Mouse (Mus musculus) myocyte (in vitro differentiated cells): ENCODE data around the gene Arntl.

Source experiments
- CEBPB ChIP-seq: IDR thresholded peaks from 2 replicates; pipeline ENCODE4 v1.6.1; 2011; ENCODE audit warnings: mild to moderate bottlenecking, moderate library complexity; ENCODE audit not compliant: poor library complexity, insufficient read depth, severe bottlenecking
- MAX ChIP-seq: IDR thresholded peaks from one replicate; pipeline ENCODE4 v1.6.1; 2011; ENCODE audit warnings: low read depth, mild to moderate bottlenecking, control low read depth
- MYOD1 ChIP-seq, 3 experiments: IDR thresholded peaks; one replicate each; pipeline ENCODE4 v1.6.1; 2011; ENCODE audit warnings: control low read depth in 2 of 3, low read depth in 2 of 3, mild to moderate bottlenecking in 2 of 3, moderate library complexity in 1 of 3; ENCODE audit not compliant: insufficient read length in 2 of 3, control insufficient read depth in 1 of 3
- POLR2A ChIP-seq: IDR thresholded peaks from one replicate; pipeline ENCODE4 v1.6.1; 2011; ENCODE audit warnings: low read depth, mild to moderate bottlenecking, control low read depth, moderate library complexity; ENCODE audit not compliant: insufficient read length
- POLR2AphosphoS2 ChIP-seq: IDR thresholded peaks from one replicate; pipeline ENCODE4 v1.6.1; 2011; ENCODE audit warnings: low read depth, control low read depth; ENCODE audit not compliant: insufficient read length
- TCF12 ChIP-seq: IDR thresholded peaks from one replicate; pipeline ENCODE4 v1.6.1; 2011; ENCODE audit warnings: mild to moderate bottlenecking, control low read depth; ENCODE audit not compliant: poor library complexity, insufficient read depth, severe bottlenecking
- TCF3 ChIP-seq: IDR thresholded peaks from one replicate; pipeline ENCODE4 v1.6.1; 2011; ENCODE audit warnings: low read depth, control low read depth; ENCODE audit not compliant: insufficient read length
- USF1 ChIP-seq: IDR thresholded peaks from one replicate; pipeline ENCODE4 v1.6.1; 2011; ENCODE audit warnings: low read depth, mild to moderate bottlenecking, control low read depth, moderate library complexity

DNA sequence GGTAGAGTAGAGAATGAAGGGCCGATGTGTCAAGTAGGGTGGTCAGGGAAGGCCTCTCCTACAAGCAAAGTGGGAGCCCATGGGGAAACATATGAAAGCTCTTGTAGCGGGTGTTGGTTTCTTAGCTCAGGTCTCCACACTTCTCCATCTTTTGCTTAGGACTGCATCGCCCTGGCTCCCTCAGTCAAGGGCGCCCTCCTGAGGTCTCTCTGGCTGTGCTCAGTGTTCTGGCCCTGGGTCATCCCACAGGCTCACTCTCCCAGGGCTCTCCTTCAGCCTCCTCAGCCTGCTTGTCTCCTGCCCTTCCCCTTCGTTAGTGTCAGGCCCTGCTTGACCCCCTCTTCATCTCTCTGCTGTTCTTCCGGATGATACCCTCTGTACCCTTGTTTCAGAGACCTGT, 31.1 kb downstream of the Arntl start:
- TF ChIP-seq POLR2A, result no peak
- TF ChIP-seq MAX, result no peak
- no peak for TF ChIP-seq MYOD1 (IDR thresholded peaks at IDR 0.05; ENCODE audit: control insufficient read depth in 1 of 3, insufficient read length in 2 of 3, low read depth in 2 of 3)
- no peak for TF ChIP-seq USF1
- no peak for TF ChIP-seq TCF12
- no peak for TF ChIP-seq POLR2AphosphoS2
- TF ChIP-seq CEBPB, result no peak
- TF ChIP-seq TCF3, result no peak
